Mouse (Mus musculus) embryonic stem cell, embryonic (primary cell): ENCODE measurements around the gene Sucnr1.
"Not testable (repeated sequence)": the region's sequence is repeated elsewhere in the genome, so short reads cannot be mapped to it uniquely, and the experiment has no call there.

Source experiments
- CTCF ChIA-PET, 4 experiments: fragments of 300-600 bp in 2 of 4; fragments of 350-600 bp in 2 of 4; sonication (Branson Sonifier 250); formaldehyde crosslinking; loops; one replicate each; lab custom pipeline; 2022; ENCODE audit warnings: inconsistent platforms in 2 of 4; lab: Charles Lee
- POLR2A ChIA-PET, 4 experiments: fragments of 300-600 bp in 2 of 4; fragments of 350-600 bp in 2 of 4; sonication (Branson Sonifier 250); formaldehyde crosslinking; loops; one replicate each; lab custom pipeline; 2022; ENCODE audit warnings: antibody characterized with exemption in 4 of 4, inconsistent platforms in 1 of 4; lab: Charles Lee

Gene Sucnr1

GRCm38 (mm10) chr3:60081648-60082047 lies at the start of gene Sucnr1:
Gene Sucnr1 (plus strand): TSS chr3:60081869.
- POLR2A ChIA-PET = no interaction called here

GRCm38 (mm10) chr3:60046221-60046913 lies 35.3 kb upstream of the Sucnr1 start:
- ChIA-PET CTCF (interaction anchor here in 1 of 4 experiments (1.3 kb wide), 1 partner anchor 10 kb away, joined by 3 read pairs; no protein-coding TSS in a partner anchor), POLR2A (no interaction called here)

More at GRCm38 (mm10) chr3:60081648-60082047, at the start of gene Sucnr1:
- CTCF ChIA-PET = no interaction called here

GRCm38 (mm10) chr3:60053231-60053927 lies 28.3 kb upstream of the Sucnr1 start:
- ChIA-PET POLR2A (interaction anchor here in 1 of 4 experiments (0.5 kb wide), 1 partner anchor 1019 kb away, joined by 3 read pairs; no protein-coding TSS in a partner anchor), CTCF (interaction anchor here in 1 of 4 experiments (1.4 kb wide), 1 partner anchor 182 kb away, joined by 3 read pairs; no protein-coding TSS in a partner anchor)

- POLR2A ChIA-PET = interaction anchor here in 1 of 4 experiments (0.5 kb wide), 1 partner anchor 1019 kb away, joined by 3 read pairs; no protein-coding TSS in a partner anchor
- CTCF ChIA-PET = interaction anchor here in 1 of 4 experiments (1.4 kb wide), 1 partner anchor 183 kb away, joined by 3 read pairs; no protein-coding TSS in a partner anchor
Observed at GRCm38 (mm10) chr3:60053931-60054330, 27.7 kb upstream of the Sucnr1 start.

GRCm38 (mm10) chr3:60056451-60056850 lies 25.2 kb upstream of the Sucnr1 start:
- POLR2A ChIA-PET = no interaction called here
- CTCF ChIA-PET = interaction anchor here in 2 of 4 experiments (0.6 to 1.2 kb wide), 6 partner anchors 10 to 936 kb away, joined by 3 to 4 read pairs (median 3); no protein-coding TSS in a partner anchor

- ChIA-PET POLR2A (no interaction called here), CTCF (interaction anchor here in 3 of 4 experiments (0.6 to 1.2 kb wide), 7 partner anchors 10 to 937 kb away, joined by 3 to 4 read pairs (median 3); no protein-coding TSS in a partner anchor)
Observed at GRCm38 (mm10) chr3:60057070-60057808, 24.4 kb upstream of the Sucnr1 start.

GRCm38 (mm10) chr3:60057809-60058082 lies 23.9 kb upstream of the Sucnr1 start:
- POLR2A ChIA-PET = no interaction called here
- CTCF ChIA-PET = interaction anchor here in 1 of 4 experiments (1.2 kb wide), 1 partner anchor 937 kb away, joined by 3 read pairs; no protein-coding TSS in a partner anchor

GRCm38 (mm10) chr3:60078883-60079415 lies 2.7 kb upstream of the Sucnr1 start:
- CTCF ChIA-PET = no interaction called here

GRCm38 (mm10) chr3:60080572-60080971 lies 1.1 kb upstream of the Sucnr1 start:
- ChIA-PET POLR2A (no interaction called here), CTCF (no interaction called here)

More at GRCm38 (mm10) chr3:60078883-60079415, 2.7 kb upstream of the Sucnr1 start:
- POLR2A ChIA-PET = no interaction called here

GRCm38 (mm10) chr3:60082746-60083145 lies 1.1 kb downstream of the Sucnr1 start:
- ChIA-PET POLR2A (no interaction called here), CTCF (no interaction called here)

GRCm38 (mm10) chr3:60085729-60086128 lies 4.1 kb downstream of the Sucnr1 start:
- ChIA-PET CTCF (no interaction called here), POLR2A (no interaction called here)

- ChIA-PET POLR2A (no interaction called here), CTCF (no interaction called here)
Observed at GRCm38 (mm10) chr3:60091321-60091720, 9.7 kb downstream of the Sucnr1 start.

- ChIA-PET CTCF (no interaction called here), POLR2A (interaction anchor here in 1 of 4 experiments (1.2 kb wide), 1 partner anchor 504 kb away, joined by 4 read pairs; no protein-coding TSS in a partner anchor)
Observed at GRCm38 (mm10) chr3:60094386-60095156, 12.9 kb downstream of the Sucnr1 start.

GRCm38 (mm10) chr3:60096941-60097340 lies 15.3 kb downstream of the Sucnr1 start:
- CTCF ChIA-PET = no interaction called here
- POLR2A ChIA-PET = no interaction called here

GRCm38 (mm10) chr3:60097485-60097884 lies 15.8 kb downstream of the Sucnr1 start:
- POLR2A ChIA-PET = no interaction called here
- CTCF ChIA-PET = no interaction called here

GRCm38 (mm10) chr3:60098521-60098920 lies 16.9 kb downstream of the Sucnr1 start:
- ChIA-PET POLR2A (no interaction called here), CTCF (no interaction called here)

GRCm38 (mm10) chr3:60104462-60105109 lies 22.9 kb downstream of the Sucnr1 start:
- ChIA-PET POLR2A (no interaction called here), CTCF (no interaction called here)

- POLR2A ChIA-PET = not testable (repeated sequence)
- CTCF ChIA-PET = interaction anchor here in 1 of 4 experiments (0.6 kb wide), 1 partner anchor 628 kb away, joined by 3 read pairs; no protein-coding TSS in a partner anchor
Observed at GRCm38 (mm10) chr3:60106446-60106845, 24.8 kb downstream of the Sucnr1 start.
